Mouse (Mus musculus) neural tube, embryonic 15.5 days (tissue): ENCODE data around the gene Gcgr. TPM values are rescaled to one million over a fixed set of nuclear protein-coding genes. Genes with fewer than 3 reads are reported as not detected.

ENCODE experiments used
- ATAC-seq: fragments of 200-750 bp; cut with Nextera tagmentation; 2 replicates; pipeline ENCODE4 v1.8.0; 2017; ENCODE audit warnings: mild to moderate bottlenecking, moderate TSS enrichment, moderate library complexity; ENCODE audit not compliant: low FRiP score
- H3K27ac ChIP-seq: fragments of 300-500 bp; sonication (generic); replicated peaks from 2 replicates; pipeline ENCODE4 v1.5.1; 2015; ENCODE audit warnings: mild to moderate bottlenecking, inconsistent platforms
- H3K27me3 ChIP-seq: fragments of 300-500 bp; sonication (generic); replicated peaks from 2 replicates; pipeline ENCODE4 v1.6.1; 2015; ENCODE audit warnings: inconsistent platforms
- H3K36me3 ChIP-seq: fragments of 300-500 bp; sonication (generic); 2 replicates; pipeline ENCODE4 v1.6.1; 2015; ENCODE audit warnings: inconsistent platforms
- H3K4me1 ChIP-seq: fragments of 300-500 bp; sonication (generic); 2 replicates; pipeline ENCODE4 v1.6.1; 2015; ENCODE audit warnings: inconsistent platforms
- H3K4me2 ChIP-seq: fragments of 300-500 bp; sonication (generic); 2 replicates; pipeline ENCODE4 v1.6.1; 2015; ENCODE audit warnings: inconsistent platforms, mild to moderate bottlenecking, moderate library complexity
- H3K4me3 ChIP-seq: fragments of 300-500 bp; sonication (generic); replicated peaks from 2 replicates; pipeline ENCODE4 v1.5.1; 2015; ENCODE audit warnings: mild to moderate bottlenecking, inconsistent platforms
- H3K9ac ChIP-seq: fragments of 300-500 bp; sonication (generic); replicated peaks from 2 replicates; pipeline ENCODE4 v1.6.1; 2015; ENCODE audit warnings: mild to moderate bottlenecking, inconsistent platforms
- H3K9me3 ChIP-seq: fragments of 300-500 bp; sonication (generic); replicated peaks from 2 replicates; pipeline ENCODE4 v1.6.1; 2016; ENCODE audit warnings: inconsistent platforms
- WGBS: fragments of 180-500 bp; shearing (Covaris S2); methylation state at CpG from one replicate; pipeline ENCODE4 v1.1.7; 2015; ENCODE audit warnings: mixed read lengths; 5-methylcytosine and 5-hydroxymethylcytosine counted together
- polyA plus RNA-seq: library from polyadenylated mRNA; unstranded; fragments of >200 nt; fragmentation: Nextera tagmentation; extraction: Ambion mirVana; gene quantifications from 2 replicates; pipeline ENCODE4 v1.2.1, GENCODE M21; 2015

Gene Gcgr
- polyA plus RNA-seq, 1 experiment from 2014 or later: 0.41 TPM

DNA sequence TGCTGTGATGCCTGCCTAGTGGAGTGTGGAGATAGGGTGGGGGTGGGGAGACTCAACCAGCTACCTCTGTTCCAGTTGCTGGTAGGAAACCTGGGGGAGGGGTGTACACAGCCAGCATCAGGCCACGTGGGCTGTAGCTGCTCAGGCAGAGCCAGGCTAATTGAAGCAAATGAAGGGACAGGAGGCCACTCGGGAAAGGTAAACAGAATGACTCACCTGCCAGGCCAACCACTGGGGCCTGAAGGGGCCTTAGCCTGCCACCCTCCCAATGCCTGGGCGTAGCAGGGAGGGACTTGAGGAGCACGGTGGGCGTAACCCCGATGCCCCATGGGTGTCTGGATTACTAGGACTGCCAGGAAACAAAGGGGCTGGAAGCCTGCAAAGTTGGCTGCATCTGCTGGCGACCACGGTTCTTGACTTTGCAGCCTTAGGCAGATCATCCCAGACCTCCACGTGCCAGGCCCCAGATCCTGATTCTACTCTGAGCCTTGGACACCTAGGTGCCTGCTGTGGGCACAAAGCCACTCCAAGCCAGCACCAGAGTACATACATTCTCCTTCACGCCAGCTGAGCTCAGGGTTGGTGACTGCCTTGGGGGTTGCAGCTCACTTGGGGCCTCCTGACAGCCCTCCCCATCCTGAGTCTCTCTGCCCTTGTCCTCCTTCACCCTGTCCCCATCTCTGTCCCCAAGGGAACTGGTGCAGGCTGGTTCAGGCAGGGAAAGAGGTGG lies 9.0 kb downstream of the Gcgr start:
- H3K36me3 ChIP-seq: peaks cover 28% of the 10 kb centered on the region
- no peaks in the 10 kb centered on the region for H3K9me3 ChIP-seq
- no peak overlapping the region for H3K4me2 ChIP-seq

DNA sequence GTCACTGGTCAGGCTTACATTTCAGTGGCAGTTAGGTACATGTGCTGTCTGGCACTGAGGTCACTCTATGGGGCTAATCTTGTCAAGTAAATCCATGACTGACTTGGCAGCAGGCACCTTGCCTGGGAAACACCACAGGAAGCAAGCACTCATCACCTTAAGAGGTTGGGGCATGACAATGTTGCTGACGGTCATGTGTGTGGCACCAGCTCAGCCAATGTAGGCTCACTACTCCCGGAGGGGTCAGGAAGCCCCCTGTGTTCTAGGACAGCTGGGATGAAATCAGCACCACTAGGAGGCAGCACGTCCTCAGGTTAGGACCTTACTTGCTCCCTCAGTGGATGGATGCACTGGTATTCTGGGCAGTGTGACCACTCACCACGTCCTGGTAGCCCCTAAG lies 11.4 kb downstream of the Gcgr start:
- WGBS: 46% methylated on average over 4 of the region's 4 CpGs
- no peak overlapping the region for H3K4me2 ChIP-seq
- H3K27ac ChIP-seq: no peak overlapping the region
- no peaks in the 10 kb centered on the region for H3K9me3 ChIP-seq
- no peak for ATAC-seq
- H3K27me3 ChIP-seq: no peaks in the 10 kb centered on the region
- peaks cover 32% of the 10 kb centered on the region for H3K36me3 ChIP-seq
- H3K9ac ChIP-seq: no peak overlapping the region
- peaks cover 31% of the 10 kb centered on the region for H3K4me1 ChIP-seq
- no peak overlapping the region for H3K4me3 ChIP-seq

More for the DNA sequence above, 9.0 kb downstream of the Gcgr start:
- Histone ChIP-seq H3K27me3 (peaks cover 7% of the 10 kb centered on the region; the same call in 1 of the 2 replicates), H3K4me1 (peaks cover 20% of the 10 kb centered on the region), H3K4me3 (no peak overlapping the region), H3K27ac (peak overlapping the region; percentile 38), H3K9ac (0 out of 2 replicates have a peak overlapping the region, but pooled peaks have one; percentile 3)
- peak; percentile 58 for ATAC-seq
- 26% methylated on average over 10 of the region's 10 CpGs for WGBS

DNA sequence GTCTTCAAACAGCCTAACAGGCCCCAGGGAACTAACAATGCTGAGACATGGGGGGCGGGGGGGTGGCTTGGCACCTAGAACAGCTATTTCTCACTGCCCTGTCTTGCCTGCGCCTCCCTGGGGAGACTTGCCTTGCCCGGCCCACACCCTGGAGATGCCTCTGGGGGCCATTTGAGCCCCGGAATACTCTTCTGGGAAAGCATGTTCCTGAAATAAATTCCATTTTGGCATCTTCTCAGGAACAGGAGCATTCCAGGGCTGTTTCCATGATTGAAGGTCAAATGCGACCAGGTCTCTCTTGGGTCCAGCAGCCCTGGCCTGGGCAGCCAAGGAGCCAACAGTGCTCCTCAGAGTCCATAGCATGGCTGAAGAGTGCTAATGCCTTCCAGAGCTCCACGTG lies 11.9 kb downstream of the Gcgr start:
- no peaks in the 10 kb centered on the region for H3K9me3 ChIP-seq
- no peak for ATAC-seq
- WGBS: 90% methylated on average over 6 of the region's 6 CpGs

DNA sequence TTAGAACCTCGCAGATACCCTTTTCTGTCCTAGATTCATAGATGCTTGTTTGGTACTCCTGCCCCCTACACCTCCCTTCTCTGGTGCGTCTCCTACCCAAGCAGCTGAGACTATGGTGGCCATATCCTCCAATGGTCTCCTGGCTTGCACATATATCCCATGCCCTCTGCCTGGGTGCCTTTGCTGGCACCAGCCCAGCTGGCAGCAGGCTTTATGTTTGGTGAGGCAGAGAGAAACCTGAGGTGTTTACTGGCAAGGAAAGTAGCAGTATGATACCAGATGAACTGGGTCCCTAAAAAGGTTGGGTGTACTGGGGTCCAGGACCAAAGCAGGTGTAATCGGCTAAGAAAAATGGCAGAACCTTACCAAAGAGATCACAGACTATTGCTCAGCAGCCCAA lies 15.5 kb downstream of the Gcgr start:
- Histone ChIP-seq H3K4me2 (no peak overlapping the region), H3K9me3 (no peaks in the 10 kb centered on the region), H3K9ac (no peak overlapping the region), H3K4me1 (peaks cover 41% of the 10 kb centered on the region), H3K27ac (no peak overlapping the region), H3K4me3 (no peak overlapping the region), H3K27me3 (no peaks in the 10 kb centered on the region), H3K36me3 (peaks cover 32% of the 10 kb centered on the region)
- WGBS: 92% methylated on average over 3 of the region's 3 CpGs
- no peak for ATAC-seq

More for the DNA sequence above, 11.9 kb downstream of the Gcgr start:
- H3K4me1 ChIP-seq: peaks cover 35% of the 10 kb centered on the region
- H3K9ac ChIP-seq: no peak overlapping the region
- no peak overlapping the region for H3K4me3 ChIP-seq
- H3K36me3 ChIP-seq: peaks cover 32% of the 10 kb centered on the region
- no peaks in the 10 kb centered on the region for H3K27me3 ChIP-seq
- H3K27ac ChIP-seq: no peak overlapping the region
- H3K4me2 ChIP-seq: no peak overlapping the region

DNA sequence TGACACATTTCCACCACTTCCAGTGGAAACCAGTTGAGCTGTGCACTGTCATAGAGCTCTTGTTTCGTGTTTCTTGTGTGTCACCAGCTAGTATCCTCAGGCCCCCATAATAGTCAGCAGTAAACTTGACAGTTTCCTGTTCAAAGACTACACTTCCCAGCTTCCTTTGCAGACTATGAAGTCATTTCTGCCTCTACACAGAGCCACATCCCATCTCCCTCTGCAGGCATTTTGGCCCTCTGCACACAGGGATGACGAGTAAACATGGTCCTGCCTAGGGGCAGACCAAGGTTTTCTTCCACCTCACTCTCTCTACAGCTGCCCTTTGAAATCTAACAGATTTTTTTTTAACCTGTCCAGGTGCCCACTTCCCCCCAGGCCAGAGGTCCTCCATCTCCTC lies 17.0 kb downstream of the Gcgr start:
- H3K4me1 ChIP-seq: peaks cover 43% of the 10 kb centered on the region
- no peaks in the 10 kb centered on the region for H3K27me3 ChIP-seq
- H3K9ac ChIP-seq: 0 out of 2 replicates have a peak overlapping the region, but pooled peaks have one; percentile 98
- WGBS: 69% methylated on average over 2 of the region's 2 CpGs
- 0 out of 2 replicates have a peak overlapping the region, but pooled peaks have one; percentile 94 for H3K4me3 ChIP-seq
- H3K4me2 ChIP-seq: peak overlapping the region; percentile 92
- peaks cover 24% of the 10 kb centered on the region for H3K36me3 ChIP-seq
- no peaks in the 10 kb centered on the region for H3K9me3 ChIP-seq
- no peak overlapping the region for H3K27ac ChIP-seq
- ATAC-seq: no peak

DNA sequence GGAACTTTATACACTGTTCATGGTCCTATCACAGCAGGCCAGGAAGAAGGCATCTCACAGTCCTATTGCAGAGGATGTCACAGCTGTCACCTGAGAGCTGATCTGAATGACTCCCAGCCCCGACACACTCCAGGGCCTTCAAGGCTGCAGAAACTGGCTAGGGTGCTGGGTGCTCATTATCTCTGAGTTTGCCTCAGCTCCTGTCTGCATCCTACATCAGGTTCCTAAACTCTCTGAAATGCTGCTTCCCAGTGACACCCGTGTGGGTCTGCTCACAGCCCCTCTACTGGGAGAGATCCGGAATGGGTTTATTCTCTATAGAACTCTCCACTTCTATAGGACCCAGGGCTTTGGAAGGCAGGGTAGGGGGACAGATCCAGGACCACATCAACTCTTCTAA lies 17.7 kb downstream of the Gcgr start:
- no peak overlapping the region for H3K27ac ChIP-seq

DNA sequence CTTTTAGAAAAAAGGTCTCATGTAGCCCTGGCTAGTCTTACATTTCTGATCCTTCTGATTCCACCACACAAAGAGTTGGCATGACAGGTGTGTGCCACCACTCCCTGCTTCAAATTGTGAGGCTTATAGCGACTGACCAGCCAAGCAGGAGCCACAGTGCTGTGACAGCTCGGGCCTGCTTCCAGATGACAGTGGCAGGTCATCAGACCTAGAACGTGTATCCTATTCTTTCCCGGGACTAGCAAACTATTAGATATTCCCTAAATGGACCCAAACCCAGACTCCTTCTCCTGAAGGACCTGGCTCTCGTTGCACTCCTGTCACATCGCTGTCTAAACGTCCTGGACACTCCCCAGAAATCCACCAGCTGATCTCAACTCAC lies 18.3 kb downstream of the Gcgr start:
- peak overlapping the region; percentile 94 for H3K4me3 ChIP-seq
- H3K9ac ChIP-seq: peak overlapping the region; percentile 98
- peak overlapping the region; percentile 87 for H3K27ac ChIP-seq
- peak overlapping the region; percentile 92 for H3K4me2 ChIP-seq
- WGBS: 32% methylated on average over 7 of the region's 7 CpGs
- no peaks in the 10 kb centered on the region for H3K9me3 ChIP-seq
- H3K36me3 ChIP-seq: peaks cover 11% of the 10 kb centered on the region
- peaks cover 43% of the 10 kb centered on the region for H3K4me1 ChIP-seq
- H3K27me3 ChIP-seq: no peaks in the 10 kb centered on the region
- 0 out of 2 replicates have a peak, but pooled peaks have one; percentile 4 for ATAC-seq

More for the DNA sequence above, 17.7 kb downstream of the Gcgr start:
- ATAC-seq: no peak
- Histone ChIP-seq H3K4me3 (peak overlapping the region; percentile 94), H3K36me3 (peaks cover 17% of the 10 kb centered on the region), H3K9ac (peak overlapping the region; percentile 98), H3K27me3 (no peaks in the 10 kb centered on the region), H3K4me2 (peak overlapping the region; percentile 92), H3K4me1 (peaks cover 43% of the 10 kb centered on the region), H3K9me3 (no peaks in the 10 kb centered on the region)
- WGBS: 83% methylated on average over 3 of the region's 3 CpGs

DNA sequence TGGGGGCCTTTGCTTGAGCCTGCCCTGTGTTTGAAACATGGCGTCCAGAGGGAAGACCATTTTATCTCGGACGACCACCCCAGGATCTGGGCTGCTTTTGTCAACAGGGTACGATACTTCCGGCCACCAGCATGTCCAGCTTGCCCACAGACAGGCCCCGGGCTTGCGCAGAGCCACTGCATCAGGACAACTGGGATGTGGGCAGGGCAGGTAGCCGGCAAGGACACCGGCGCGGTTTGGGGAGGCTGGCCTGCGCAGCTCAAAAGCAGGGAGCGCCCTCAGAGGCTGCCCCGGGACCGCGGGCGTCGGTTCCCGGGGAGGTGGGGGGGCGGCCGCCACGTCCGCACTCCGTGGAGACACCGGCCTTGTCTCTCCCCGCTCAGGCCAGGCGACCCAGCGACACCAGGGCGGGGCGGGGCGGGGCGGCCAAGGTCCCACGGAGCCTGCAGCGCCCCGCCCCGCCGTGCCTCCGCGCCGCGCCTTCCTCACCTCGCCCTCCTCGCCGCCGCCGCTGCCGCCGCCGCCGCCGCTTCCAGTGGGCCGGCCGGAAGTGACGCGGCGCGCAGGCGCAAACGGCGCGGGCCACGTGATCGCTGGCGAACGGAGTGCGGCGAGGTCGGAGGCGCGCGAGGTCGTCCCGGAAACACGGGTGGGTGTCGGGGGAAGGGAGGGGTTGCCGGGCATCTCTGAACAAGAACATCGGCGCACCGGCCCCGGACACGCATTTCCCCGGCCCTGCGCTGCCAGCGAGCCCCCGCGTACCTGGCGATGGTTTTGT lies 18.9 kb downstream of the Gcgr start, which contains the start of gene Mcrip1:
Mcrip1 (minus strand) TSS at position 560 of the 778 bp plus-strand sequence.
- no peaks in the 10 kb centered on the region for H3K27me3 ChIP-seq
- peaks cover 43% of the 10 kb centered on the region for H3K4me1 ChIP-seq
- H3K4me2 ChIP-seq: peak within 1 kb of the TSS; percentile 92
- H3K36me3 ChIP-seq: peaks cover 5% of the 10 kb centered on the region
- no peaks in the 10 kb centered on the region for H3K9me3 ChIP-seq
- H3K9ac ChIP-seq: peak within 1 kb of the TSS; percentile 98
- H3K4me3 ChIP-seq: peak within 1 kb of the TSS; percentile 94
- under 1% methylated on average over 67 of the region's 87 CpGs for whole genome bisulfite sequencing
- H3K27ac ChIP-seq: peak within 1 kb of the TSS; percentile 87
- peak; percentile 93 for ATAC-seq

DNA sequence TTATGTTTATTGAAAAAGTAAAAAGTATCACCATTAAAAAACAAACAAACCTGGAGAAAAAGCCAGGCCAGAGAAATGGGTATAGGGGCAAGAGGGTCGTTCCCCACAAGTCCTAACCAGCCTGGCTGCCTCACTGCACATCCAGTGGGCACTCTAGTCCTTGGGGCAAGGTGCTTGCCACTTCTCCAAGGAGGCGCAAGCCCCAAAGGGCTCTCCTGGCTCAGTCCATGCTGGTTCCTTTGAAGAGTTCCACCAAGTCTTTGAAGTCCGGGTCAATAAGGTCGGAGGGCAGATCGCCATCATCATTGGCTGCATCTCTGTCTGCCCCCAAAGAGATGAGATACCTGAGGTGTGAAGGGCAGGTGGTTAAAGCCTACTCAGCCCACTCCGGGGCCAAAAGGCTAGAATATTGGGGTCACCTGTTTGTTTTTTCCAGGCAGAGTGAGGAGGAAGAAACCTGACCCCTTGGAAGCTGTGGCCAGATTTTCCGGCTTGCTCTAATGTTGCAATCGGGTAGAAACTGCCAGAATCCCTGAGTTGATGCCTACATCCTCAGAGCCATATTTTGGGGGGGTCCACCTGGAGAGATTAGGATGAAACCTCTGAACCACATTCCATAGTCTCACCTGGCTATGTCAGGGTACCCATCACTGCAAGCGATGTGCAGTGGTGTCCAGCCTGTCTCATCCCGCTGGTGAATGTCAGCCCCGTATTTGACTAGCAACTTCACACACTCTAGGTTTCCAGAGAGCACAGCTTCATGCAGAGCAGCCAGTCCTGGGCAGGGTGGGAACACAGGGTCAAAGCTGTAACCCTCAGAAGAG lies 19.7 kb downstream of the Gcgr start:
- ATAC-seq: no peak
- H3K4me3 ChIP-seq: peak overlapping the region; percentile 94
- 76% methylated on average over 11 of the region's 11 CpGs for WGBS

DNA sequence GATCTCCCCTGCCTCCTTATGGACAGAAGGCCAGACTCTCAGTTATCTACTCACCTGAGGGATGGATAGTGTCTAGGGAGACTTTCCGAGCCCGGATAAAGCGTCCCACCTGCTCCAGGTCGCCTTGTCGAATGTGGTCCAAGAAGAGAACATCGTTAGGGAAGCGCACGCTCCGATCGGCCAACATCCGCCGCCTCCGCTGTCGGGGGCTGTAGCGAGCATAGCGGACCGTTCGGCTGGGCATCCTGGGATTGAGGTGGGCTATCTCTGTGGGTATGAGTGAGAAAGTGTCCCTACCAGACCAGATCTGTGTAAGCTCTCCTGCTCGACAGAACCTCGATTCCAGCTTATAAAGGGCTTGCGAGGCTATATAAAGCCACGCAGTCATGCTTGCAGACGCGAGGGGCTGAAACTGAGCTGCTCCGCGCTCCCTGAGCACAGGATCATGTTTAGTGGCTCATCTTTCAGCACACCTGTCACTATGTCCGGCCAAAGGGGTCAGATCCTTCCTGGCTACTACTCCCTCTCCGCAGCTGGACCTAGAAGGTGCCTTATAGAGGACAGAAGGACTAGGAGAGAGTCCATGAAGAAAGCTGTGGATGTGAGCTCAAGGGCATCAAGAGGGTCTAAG lies 20.4 kb downstream of the Gcgr start, which contains the start of gene Ppp1r27:
Ppp1r27 (minus strand) TSS at position 323 of the 631 bp plus-strand sequence.
- H3K4me3 ChIP-seq: peak within 1 kb of the TSS; percentile 94
- no peak for ATAC-seq
- H3K27ac ChIP-seq: peak within 1 kb of the TSS; percentile 87
- peak within 1 kb of the TSS; percentile 98 for H3K9ac ChIP-seq
- H3K4me1 ChIP-seq: peaks cover 38% of the 10 kb centered on the region
- no peaks in the 10 kb centered on the region for H3K9me3 ChIP-seq
- peak within 1 kb of the TSS; percentile 92 for H3K4me2 ChIP-seq
- 95% methylated on average over 28 of the region's 28 CpGs for WGBS
- H3K36me3 ChIP-seq: no peaks in the 10 kb centered on the region
- no peaks in the 10 kb centered on the region for H3K27me3 ChIP-seq

More for the DNA sequence above, 19.7 kb downstream of the Gcgr start:
- no peaks in the 10 kb centered on the region for H3K27me3 ChIP-seq
- H3K4me1 ChIP-seq: peaks cover 43% of the 10 kb centered on the region
- peak overlapping the region; percentile 98 for H3K9ac ChIP-seq
- no peaks in the 10 kb centered on the region for H3K9me3 ChIP-seq
- H3K27ac ChIP-seq: peak overlapping the region; percentile 87
- no peaks in the 10 kb centered on the region for H3K36me3 ChIP-seq
- peak overlapping the region; percentile 92 for H3K4me2 ChIP-seq
